Mouse (Mus musculus): ENCODE results near the gene Lrp1. TPM values are rescaled to one million over a fixed set of nuclear protein-coding genes. Genes with fewer than 3 reads are reported as not detected.

Gene Lrp1
- polyA plus RNA-seq, 1 experiment from 2014 or later: 95.6 TPM

Other genes with a start within 250 kb of the Lrp1 start
- 19.3 and 22.5 TPM in 2 replicates for gene R3hdm2, start 240.8 kb downstream of the Lrp1 start, polyA plus RNA-seq (2015; fragmentation: Nextera tagmentation; extraction: Ambion mirVana)
- gene Stac3, start 119.5 kb downstream of the Lrp1 start, polyA plus RNA-seq (2015; fragmentation: Nextera tagmentation; extraction: Ambion mirVana): 0.70 and 5.5 TPM in 2 replicates
- gene Ndufa4l2, start 106.2 kb downstream of the Lrp1 start, polyA plus RNA-seq (2015; fragmentation: Nextera tagmentation; extraction: Ambion mirVana): 192 and 231 TPM in 2 replicates
- 152 and 163 TPM in 2 replicates for gene Shmt2, start 98.7 kb downstream of the Lrp1 start, polyA plus RNA-seq (2015; fragmentation: Nextera tagmentation; extraction: Ambion mirVana)
- 3.4 and 4.6 TPM in 2 replicates for gene Nxph4, start 86.6 kb downstream of the Lrp1 start, polyA plus RNA-seq (2015; fragmentation: Nextera tagmentation; extraction: Ambion mirVana)
- 49.7 and 60.3 TPM in 2 replicates for gene Stat6, start 21.8 kb upstream of the Lrp1 start, polyA plus RNA-seq (2015; fragmentation: Nextera tagmentation; extraction: Ambion mirVana)
- 8.8 and 10.0 TPM in 2 replicates for gene Nemp1, start 45.8 kb upstream of the Lrp1 start, polyA plus RNA-seq (2015; fragmentation: Nextera tagmentation; extraction: Ambion mirVana)
- 9.9 and 10.1 TPM in 2 replicates for gene Nab2, start 47.4 kb upstream of the Lrp1 start, polyA plus RNA-seq (2015; fragmentation: Nextera tagmentation; extraction: Ambion mirVana)
- 24.5 and 28.6 TPM in 2 replicates for gene Myo1a, start 84.0 kb upstream of the Lrp1 start, polyA plus RNA-seq (2015; fragmentation: Nextera tagmentation; extraction: Ambion mirVana)
- gene Tac2, start 103.3 kb upstream of the Lrp1 start, polyA plus RNA-seq (2015; fragmentation: Nextera tagmentation; extraction: Ambion mirVana): 0.72 and 1.8 TPM in 2 replicates
- gene Zbtb39, start 118.4 kb upstream of the Lrp1 start, polyA plus RNA-seq (2015; fragmentation: Nextera tagmentation; extraction: Ambion mirVana): 2.0 and 2.2 TPM in 2 replicates
- gene Gpr182, start 130.6 kb upstream of the Lrp1 start, polyA plus RNA-seq (2015; fragmentation: Nextera tagmentation; extraction: Ambion mirVana): 2.7 and 2.8 TPM in 2 replicates
- gene Rdh1, start 138.6 kb upstream of the Lrp1 start, polyA plus RNA-seq (2015; fragmentation: Nextera tagmentation; extraction: Ambion mirVana): 0.10 and 0.11 TPM in 2 replicates
- 0.23 TPM in 1 of 2 replicates, not detected in the other for gene Rdh16f1, start 138.6 kb upstream of the Lrp1 start, polyA plus RNA-seq (2015; fragmentation: Nextera tagmentation; extraction: Ambion mirVana)
- 0.06 and 0.16 TPM in 2 replicates for gene Rdh9, start 155.2 kb upstream of the Lrp1 start, polyA plus RNA-seq (2015; fragmentation: Nextera tagmentation; extraction: Ambion mirVana)
- gene Rdh16, start 180.0 kb upstream of the Lrp1 start, polyA plus RNA-seq (2015; fragmentation: Nextera tagmentation; extraction: Ambion mirVana): not detected in 2 replicates
- gene Rdh19, start 228.8 kb upstream of the Lrp1 start, polyA plus RNA-seq (2015; fragmentation: Nextera tagmentation; extraction: Ambion mirVana): not detected in 2 replicates
- 0.10 TPM in 1 of 2 replicates, not detected in the other for gene Rdh16f2, start 245.3 kb upstream of the Lrp1 start, polyA plus RNA-seq (2015; fragmentation: Nextera tagmentation; extraction: Ambion mirVana)